Comparison of ENCODE assay signal across 8 mouse cellular contexts in the genomic region with DNA sequence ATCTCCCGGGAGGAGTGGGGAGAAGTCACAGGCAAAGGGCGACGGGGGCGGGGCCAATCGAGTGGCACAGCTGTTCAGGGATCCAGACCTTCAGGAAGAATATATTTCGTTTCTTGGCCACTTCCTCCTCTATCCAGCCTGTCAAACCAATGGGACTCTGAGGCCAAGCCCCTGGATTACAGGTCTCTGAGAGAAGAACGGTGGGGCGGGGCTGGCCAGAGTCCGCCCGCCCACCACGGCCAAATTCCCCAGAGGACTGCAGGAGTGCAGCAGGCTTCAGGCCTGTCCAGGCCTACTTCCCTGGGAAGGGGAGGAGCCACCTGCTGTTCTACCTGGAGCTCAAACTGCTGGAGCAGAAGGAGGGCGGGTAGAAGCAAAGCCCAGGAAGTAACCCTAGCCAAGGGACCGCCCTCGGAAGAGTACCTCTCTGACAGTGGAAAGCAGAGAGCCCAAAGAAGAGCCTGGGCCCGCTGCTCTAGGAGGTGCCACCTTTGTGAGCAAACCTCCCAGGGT. TPM values are rescaled to one million over a fixed set of nuclear protein-coding genes. Genes with fewer than 3 reads are reported as not detected.
DNase-seq lines count a peak whose midpoint lies in the region; ATAC-seq and TF ChIP-seq lines count a peak whose summit lies in the region.

Ptpn6 (minus strand) TSS at position 204 of the 513 bp plus-strand sequence.

- H3K27me3 ChIP-seq in neural tube, embryonic 11.5 days (ENCODE audit: control insufficient read depth, insufficient read depth, low read length), result no peaks in the 10 kb centered on the region
- H3K27me3 ChIP-seq in embryonic facial prominence, embryonic 10.5 days (replicated peaks; ENCODE audit: low read depth, poor library complexity, severe bottlenecking), result no peaks in the 10 kb centered on the region
- no peaks in the 10 kb centered on the region for H3K27me3 ChIP-seq in intestine, embryonic 14.5 days (replicated peaks; ENCODE audit: control insufficient read depth, insufficient read depth, low read length)
- no peaks in the 10 kb centered on the region for H3K27me3 ChIP-seq in liver, embryonic 14.5 days (ENCODE audit: control insufficient read depth, insufficient read depth, low read length)
- no peaks in the 10 kb centered on the region for H3K27me3 ChIP-seq in myocyte (ENCODE audit: control insufficient read depth, insufficient read depth, insufficient read length)

- H3K27ac ChIP-seq in neural tube, embryonic 11.5 days (ENCODE audit: low read depth, low read length), result no peak within 1 kb of the TSS
- peak within 1 kb of the TSS; percentile 40 for H3K27ac ChIP-seq in embryonic facial prominence, embryonic 10.5 days (replicated peaks)
- peak within 1 kb of the TSS; percentile 6; the same call in 1 of the 2 replicates for H3K27ac ChIP-seq in intestine, embryonic 14.5 days (ENCODE audit: low read depth)
- peak within 1 kb of the TSS; percentile 91 for H3K27ac ChIP-seq in liver, embryonic 14.5 days

- WGBS in neural tube, embryonic 11.5 days, result 32% methylated on average over 15 of the region's 15 CpGs
- 19% methylated on average over 15 of the region's 15 CpGs for WGBS in embryonic facial prominence, embryonic 10.5 days
- 15% methylated on average over 15 of the region's 15 CpGs for WGBS in intestine, embryonic 14.5 days
- WGBS in liver, embryonic 14.5 days (ENCODE audit: insufficient replicate concordance), result 26% methylated on average over 15 of the region's 15 CpGs

- ATAC-seq in neural tube, embryonic 11.5 days (ENCODE audit: insufficient read depth, low FRiP score, low TSS enrichment), result no peak
- ATAC-seq in intestine, embryonic 14.5 days (replicated peaks; ENCODE audit: low FRiP score, low TSS enrichment, low read depth), result peak; percentile 77
- peak; percentile 2; the same call in 1 of the 2 replicates for ATAC-seq in liver, embryonic 14.5 days (ENCODE audit: insufficient read depth)

- TF ChIP-seq EP300 in liver, embryonic 14.5 days (IDR thresholded peaks at IDR 0.05; ENCODE audit: low read depth), result no peak

- H3K9me3 ChIP-seq in neural tube, embryonic 11.5 days (ENCODE audit: control insufficient read depth, low read length), result no peaks in the 10 kb centered on the region
- no peaks in the 10 kb centered on the region for H3K9me3 ChIP-seq in embryonic facial prominence, embryonic 10.5 days
- H3K9me3 ChIP-seq in intestine, embryonic 14.5 days (ENCODE audit: control insufficient read depth, low read length), result no peaks in the 10 kb centered on the region
- no peaks in the 10 kb centered on the region for H3K9me3 ChIP-seq in liver, embryonic 14.5 days (ENCODE audit: control insufficient read depth, low read length)

- DNase-seq in neural tube, embryonic 11.5 days (ENCODE audit: low spot score), result peak; percentile 50
- DNase-seq in neural tube, embryonic 10.5 days (ENCODE audit: extremely low spot score, low spot score), result no peak
- DNase-seq in embryonic facial prominence, embryonic 10.5 days (ENCODE audit: low spot score), result peak; percentile 73
- peak; percentile 80 for DNase-seq in intestine, embryonic 14.5 days (ENCODE audit: low spot score)
- peak in 1 of 3 experiments; percentile 42 for DNase-seq in liver, embryonic 14.5 days (ENCODE audit: low read depth in 3 of 3, low spot score in 3 of 3)
- DNase-seq in left cerebral cortex, postnatal 36 days (ENCODE audit: low spot score in 2 of 2), result no peak
- no peak for DNase-seq in Muller cell, postnatal 12 days (ENCODE audit: inconsistent ontology term)

- no peak within 1 kb of the TSS for H3K9ac ChIP-seq in neural tube, embryonic 11.5 days (ENCODE audit: low read length)
- H3K9ac ChIP-seq in intestine, embryonic 14.5 days (ENCODE audit: low read length), result peak within 1 kb of the TSS; percentile 31; the same call in 1 of the 2 replicates
- H3K9ac ChIP-seq in liver, embryonic 14.5 days (replicated peaks), result peak within 1 kb of the TSS; percentile 6; the same call in 1 of the 2 replicates

- peaks cover 9% of the 10 kb centered on the region; the same call in 1 of the 2 replicates for H3K4me1 ChIP-seq in neural tube, embryonic 11.5 days (ENCODE audit: control insufficient read depth, insufficient read depth, low read length)
- peaks cover 42% of the 10 kb centered on the region for H3K4me1 ChIP-seq in embryonic facial prominence, embryonic 10.5 days
- peaks cover 27% of the 10 kb centered on the region for H3K4me1 ChIP-seq in intestine, embryonic 14.5 days (replicated peaks; ENCODE audit: control insufficient read depth, insufficient read depth, low read length)
- peaks cover 14 to 24% of the 10 kb centered on the region in 2 experiments for H3K4me1 ChIP-seq in liver, embryonic 14.5 days (replicated peaks; ENCODE audit: control insufficient read depth in 2 of 2, insufficient read depth in 2 of 2, low read length in 1 of 2)

- no peaks in the 10 kb centered on the region for H3K79me2 ChIP-seq in myocyte (ENCODE audit: control insufficient read depth, insufficient read depth)

- TF ChIP-seq CTCF in liver, embryonic 14.5 days (IDR thresholded peaks at IDR 0.05; ENCODE audit: low read depth), result no peak

- H3K36me3 ChIP-seq in neural tube, embryonic 11.5 days (ENCODE audit: control insufficient read depth, insufficient read depth, low read length), result 0 out of 2 replicates have a peak, but pooled peaks cover 4% of the 10 kb centered on the region
- peaks cover 25% of the 10 kb centered on the region for H3K36me3 ChIP-seq in embryonic facial prominence, embryonic 10.5 days (replicated peaks)
- peaks cover 12% of the 10 kb centered on the region for H3K36me3 ChIP-seq in intestine, embryonic 14.5 days (ENCODE audit: control insufficient read depth, insufficient read depth, low read length)
- no peaks in the 10 kb centered on the region for H3K36me3 ChIP-seq in liver, embryonic 14.5 days (replicated peaks; ENCODE audit: control insufficient read depth, insufficient read depth, low read depth)
- no peaks in the 10 kb centered on the region for H3K36me3 ChIP-seq in myocyte (ENCODE audit: control insufficient read depth, insufficient read depth)

- H3ac ChIP-seq in myocyte (ENCODE audit: control insufficient read depth, insufficient read length), result no peak within 1 kb of the TSS

- no peak within 1 kb of the TSS for H3K4me3 ChIP-seq in neural tube, embryonic 11.5 days (ENCODE audit: low read depth, low read length)
- peak within 1 kb of the TSS; percentile 82; the same call in 1 of the 2 replicates for H3K4me3 ChIP-seq in embryonic facial prominence, embryonic 10.5 days
- no peak within 1 kb of the TSS for H3K4me3 ChIP-seq in intestine, embryonic 14.5 days (ENCODE audit: low read depth, low read length)
- peak within 1 kb of the TSS in 1 of 2 experiments; percentile 9; a peak in 1 of 4 replicates for H3K4me3 ChIP-seq in liver, embryonic 14.5 days (ENCODE audit: insufficient read depth in 1 of 2, low read depth in 2 of 2, low read length in 2 of 2)
- peak within 1 kb of the TSS; percentile 67 for H3K4me3 ChIP-seq in myocyte

- no peak within 1 kb of the TSS for H3K4me2 ChIP-seq in neural tube, embryonic 11.5 days (ENCODE audit: low read depth)
- H3K4me2 ChIP-seq in intestine, embryonic 14.5 days (ENCODE audit: low read length), result peak within 1 kb of the TSS; percentile 71; the same call in 1 of the 2 replicates
- peak within 1 kb of the TSS; percentile 92 for H3K4me2 ChIP-seq in liver, embryonic 14.5 days (ENCODE audit: low read depth)
- H3K4me2 ChIP-seq in myocyte (ENCODE audit: low read depth), result peak within 1 kb of the TSS; percentile 89

- TF ChIP-seq POLR2A in myocyte (IDR thresholded peaks at IDR 0.05; ENCODE audit: insufficient read length, low read depth), result no peak

- intact Hi-C loops in left cerebral cortex, postnatal 36 days (cut with DNase I), result no loop called here

TF ChIP-seq in myocyte, 11 proteins besides CTCF, POLR2A, EP300 and RAD21:
- TF ChIP-seq POLR2AphosphoS2 (IDR thresholded peaks at IDR 0.05; ENCODE audit: insufficient read length, low read depth) (no peak), TCF3 (IDR thresholded peaks at IDR 0.05; ENCODE audit: insufficient read length, low read depth) (no peak), SRF (IDR thresholded peaks at IDR 0.05; ENCODE audit: control insufficient read depth, insufficient read length, low read depth) (no peak), MYOG (IDR thresholded peaks at IDR 0.05; ENCODE audit: control insufficient read depth in 1 of 3, insufficient read depth in 1 of 3, insufficient read length in 2 of 3, low read depth in 2 of 3) (peak in 1 of 3 experiments; percentile 42), CEBPB (IDR thresholded peaks at IDR 0.05; ENCODE audit: insufficient read depth, poor library complexity, severe bottlenecking) (no peak), MYOD1 (IDR thresholded peaks at IDR 0.05; ENCODE audit: control insufficient read depth in 1 of 3, insufficient read length in 2 of 3, low read depth in 2 of 3) (peak in 1 of 3 experiments; percentile 32)

RNA-seq across cellular contexts. Expression of gene Ptpn6, which starts in this region (rescaled TPM):
- 6.9 and 8.0 TPM in 2 replicates for polyA plus RNA-seq in neural tube, embryonic 11.5 days (2014; fragmentation: Nextera tagmentation; extraction: Ambion mirVana)
- 9.3 and 10.4 TPM in 2 replicates for polyA plus RNA-seq in embryonic facial prominence, embryonic 10.5 days (2016; fragmentation: Nextera tagmentation; extraction: Ambion mirVana)
- 11.7 and 14.1 TPM in 2 replicates for polyA plus RNA-seq in intestine, embryonic 14.5 days (2014; fragmentation: Nextera tagmentation; extraction: Ambion mirVana)
- polyA plus RNA-seq in liver, embryonic 14.5 days (2012; rRNA removed), result 14.3 and 17.9 TPM in 2 replicates
- 26.6 and 28.4 TPM in 2 replicates for polyA plus RNA-seq in liver, embryonic 14.5 days (2014; fragmentation: Nextera tagmentation; extraction: Ambion mirVana)
- polyA plus RNA-seq in myocyte (2012; fragmentation: generic; extraction: Trizol), result 3.1 TPM
- 1 to 10 TPM; 3.7 to 6.6 TPM for total RNA-seq in left cerebral cortex, postnatal 36 days (2021)

Comparison
In these comparisons a context has a peak if more than half of its experiments do, and no peak if none do; other contexts are left out.
1. DNase-seq: peak in neural tube, embryonic 11.5 days (single experiment), embryonic facial prominence, embryonic 10.5 days (single experiment) and intestine, embryonic 14.5 days (single experiment); none in neural tube, embryonic 10.5 days (single experiment), left cerebral cortex, postnatal 36 days (0 of 2) and Muller cell, postnatal 12 days (single experiment).
2. H3K4me3 ChIP-seq: peak in embryonic facial prominence, embryonic 10.5 days (single experiment) and myocyte (single experiment); none in neural tube, embryonic 11.5 days (single experiment) and intestine, embryonic 14.5 days (single experiment).